Mouse (Mus musculus) kidney, postnatal 4 days (tissue): ENCODE measurements around the gene Caml.

Experiments used
- DNase-seq, 2 experiments: peaks; one replicate each; pipeline ENCODE4 v3.0.0; 2021; ENCODE audit warnings: mixed read lengths in 2 of 2

Caml gene

GRCm38 (mm10) chr13:55622156-55622648 is 603 bp upstream of the Caml start:
- peak; percentile 13 to 40 for DNase-seq

GRCm38 (mm10) chr13:55634639-55635127 is 11.9 kb downstream of the Caml start, which contains the start of gene Ddx46:
Ddx46 (plus strand) TSS chr13:55635027.
- peak; percentile 95 to 96 for DNase-seq

GRCm38 (mm10) chr13:55635146-55635571 is 12.4 kb downstream of the Caml start:
- DNase-seq, result no peak

- no peak for DNase-seq
Measured at GRCm38 (mm10) chr13:55636185-55636983, 13.6 kb downstream of the Caml start.

GRCm38 (mm10) chr13:55640480-55640879 is 17.7 kb downstream of the Caml start:
- DNase-seq, result peak; percentile 89

GRCm38 (mm10) chr13:55644525-55644924 is 21.7 kb downstream of the Caml start:
- peak; percentile 56 to 67 for DNase-seq

GRCm38 (mm10) chr13:55650098-55650497 is 27.3 kb downstream of the Caml start:
- DNase-seq, result peak in 1 of 2 experiments; percentile 13

GRCm38 (mm10) chr13:55650980-55651379 is 28.2 kb downstream of the Caml start:
- DNase-seq, result no peak

- peak; percentile 73 to 74 for DNase-seq
Measured at GRCm38 (mm10) chr13:55668550-55668949, 45.7 kb downstream of the Caml start.

- no peak for DNase-seq
Measured at GRCm38 (mm10) chr13:55672711-55673110, 49.9 kb downstream of the Caml start.

- no peak for DNase-seq
Measured at GRCm38 (mm10) chr13:55677364-55677763, 54.6 kb downstream of the Caml start.
